Mouse (Mus musculus) bone marrow, adult 2 months (tissue): Measurements from ENCODE around the gene Papola.

Experiments used
- CTCF ChIP-seq: fragments of 200-500 bp; IDR thresholded peaks from 2 replicates; pipeline ENCODE4 v1.5.1; 2011; ENCODE audit warnings: low read length, control low read depth; ENCODE audit not compliant: control insufficient read depth, insufficient read depth
- POLR2A ChIP-seq: fragments of 200-500 bp; IDR thresholded peaks from 2 replicates; pipeline ENCODE4 v1.6.1; 2011; ENCODE audit warnings: low read depth, mild to moderate bottlenecking, control low read depth, low read length, borderline replicate concordance; ENCODE audit not compliant: control insufficient read depth

GRCm38 (mm10) chr12:105774871-105775270, 9.6 kb upstream of the Papola start:
- no peak for TF ChIP-seq POLR2A
- no peak for TF ChIP-seq CTCF
